Mouse (Mus musculus): ENCODE measurements around the gene Rab33a. TPM values are rescaled to one million over a fixed set of nuclear protein-coding genes. Genes with fewer than 3 reads are reported as not detected.

Rab33a gene
- 10 to 100 TPM; 26.6 to 31.8 TPM for total RNA-seq (2021)
- long read RNA-seq, experiment 1, transcript Rab33a-201 (2 exons, 1,158 nt): major isoform, 23 of 27 reads
- long read RNA-seq, experiment 1, partial matches to known transcripts: 0 of 27 reads
- long read RNA-seq, experiment 1, other reads (novel, unspliced or antisense): 4 of 27 reads
- long read RNA-seq, experiment 2, transcript Rab33a-201 (2 exons, 1,158 nt): major isoform, 25 of 27 reads
- long read RNA-seq, experiment 2, partial matches to known transcripts: 0 of 27 reads
- long read RNA-seq, experiment 2, other reads (novel, unspliced or antisense): 2 of 27 reads

- peak; percentile 43 to 57 for DNase-seq (ENCODE audit: low spot score in 2 of 2)
Measured at GRCm38 (mm10) chrX:48518808-48519548, at the start of gene Rab33a. Rab33a (plus strand) TSS chrX:48519285.

DNA sequence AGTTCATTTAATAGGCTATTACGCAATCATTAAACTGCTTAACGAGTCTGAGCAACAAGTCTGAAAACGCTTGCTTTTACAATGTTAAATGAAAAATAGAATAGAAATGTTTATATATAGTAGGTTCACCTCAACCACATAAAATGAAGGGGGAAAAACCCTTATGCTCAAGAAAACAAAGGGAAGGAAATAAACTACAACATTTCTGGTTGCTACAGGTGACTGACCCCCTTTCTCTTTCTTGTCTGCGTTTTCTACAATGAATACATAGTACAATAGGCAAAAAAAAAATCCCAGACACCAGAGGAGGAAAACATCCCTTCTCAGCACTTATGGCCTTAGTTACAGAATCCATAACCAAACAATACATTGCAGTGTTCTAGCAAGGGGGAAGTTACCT is 38.0 kb upstream of the Rab33a start:
- DNase-seq (ENCODE audit: low spot score in 2 of 2): no peak

DNA sequence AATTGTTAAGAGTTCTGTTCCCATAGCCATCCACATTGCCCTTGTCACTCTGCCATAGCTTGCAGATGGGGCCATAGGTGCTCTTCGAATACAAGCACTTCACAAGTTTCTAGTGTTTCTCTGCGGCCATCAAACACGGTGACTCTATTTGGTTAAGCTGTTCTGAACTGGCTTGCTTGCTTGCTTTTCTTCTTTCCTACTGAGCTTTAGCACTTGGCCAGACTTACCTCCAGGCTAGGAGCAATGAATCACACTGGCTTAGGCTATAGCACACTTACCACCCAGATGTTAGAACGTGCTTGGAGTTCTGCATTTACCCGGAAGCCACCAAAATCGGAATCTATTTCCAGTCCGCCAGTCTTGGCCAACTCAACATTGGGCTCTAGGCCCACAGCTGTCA is 37.4 kb upstream of the Rab33a start:
- DNase-seq (ENCODE audit: low spot score in 2 of 2): no peak

- no peak for DNase-seq (ENCODE audit: low spot score in 2 of 2)
Measured at GRCm38 (mm10) chrX:48493763-48494162, 25.3 kb upstream of the Rab33a start.

DNA sequence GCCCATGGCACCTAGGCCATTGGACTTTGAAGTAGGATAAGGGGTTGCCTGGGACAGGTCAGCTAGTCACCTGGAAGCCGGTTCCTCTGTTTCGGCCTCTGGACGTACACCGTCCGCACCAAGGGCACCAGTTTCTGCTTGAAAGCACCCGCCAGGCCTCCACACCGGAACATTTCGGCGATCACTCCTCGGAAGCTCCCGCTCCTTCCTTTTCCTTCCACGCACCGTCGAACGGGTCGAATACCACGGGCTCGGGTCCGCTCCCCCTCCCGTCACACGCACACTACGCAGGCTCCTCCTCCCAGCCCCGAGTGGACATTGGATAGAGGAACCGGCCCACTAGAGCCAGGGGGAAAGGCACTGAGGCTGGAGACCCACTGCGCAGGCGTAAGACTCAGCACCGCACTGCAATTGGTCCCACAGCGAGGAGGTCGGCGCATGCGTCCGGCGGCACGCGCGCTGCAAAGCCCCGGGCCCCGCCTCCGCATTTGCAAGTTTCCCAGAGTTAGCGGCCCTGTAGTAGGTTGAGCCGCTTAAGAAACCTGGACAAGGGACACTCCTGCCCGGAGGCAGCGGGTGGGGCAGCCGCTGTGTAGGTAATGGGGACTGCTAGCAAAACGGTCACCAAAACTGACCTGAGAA is 5.8 kb upstream of the Rab33a start, which contains the start of gene Aifm1:
Gene Aifm1 (minus strand): TSS at position 398 of the 642 bp plus-strand sequence.
- peak; percentile 83 to 89 for DNase-seq (ENCODE audit: low spot score in 2 of 2)

DNA sequence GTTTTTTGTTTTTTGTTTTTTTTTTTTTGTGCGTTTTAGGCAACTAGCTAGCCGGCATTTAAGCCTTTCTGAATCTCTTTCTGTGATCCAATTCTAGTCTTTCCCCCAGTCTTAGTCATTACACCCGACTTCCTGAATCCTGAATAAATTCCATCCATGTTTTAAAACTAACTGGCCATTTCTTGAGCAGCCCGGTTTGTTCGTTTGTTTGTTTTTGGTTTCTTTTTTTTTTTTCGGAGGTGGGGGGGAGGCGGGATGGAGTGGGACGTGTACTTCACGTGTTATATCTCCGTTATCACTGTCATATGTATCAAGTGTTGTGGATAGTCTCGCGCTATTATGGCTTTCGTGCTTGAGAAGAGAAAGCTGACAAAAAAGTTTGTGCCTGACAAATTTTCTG is 5.3 kb upstream of the Rab33a start:
- no peak for DNase-seq (ENCODE audit: low spot score in 2 of 2)

- peak; percentile 22 to 26 for DNase-seq (ENCODE audit: low spot score in 2 of 2)
Measured at GRCm38 (mm10) chrX:48518211-48518807, 776 bp upstream of the Rab33a start.

- DNase-seq (ENCODE audit: low spot score in 2 of 2): peak in 1 of 2 experiments; percentile 16
Measured at GRCm38 (mm10) chrX:48519549-48520085, 532 bp downstream of the Rab33a start.

GRCm38 (mm10) chrX:48521651-48522050 is 2.6 kb downstream of the Rab33a start:
- no peak for DNase-seq (ENCODE audit: low spot score in 2 of 2)

DNA sequence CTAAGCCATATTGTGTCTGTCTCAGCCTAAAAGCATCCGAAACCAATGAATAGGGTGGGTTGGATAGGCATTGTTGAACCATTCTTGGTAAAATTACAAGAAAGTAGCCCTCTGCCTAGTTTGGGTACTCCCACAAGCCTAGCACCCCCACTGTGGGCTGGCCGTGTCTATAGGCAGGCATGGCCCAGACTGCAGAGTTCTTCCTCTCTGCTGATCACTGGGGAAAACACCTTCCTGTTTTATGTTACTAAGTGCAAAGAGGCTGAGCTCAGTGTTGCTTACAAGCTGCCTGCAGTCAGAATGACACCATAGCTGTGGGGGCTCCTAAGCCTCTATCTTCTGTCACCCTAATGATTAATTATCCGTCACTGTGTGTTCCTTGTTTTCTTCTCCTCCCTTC is 4.4 kb downstream of the Rab33a start:
- no peak for DNase-seq (ENCODE audit: low spot score in 2 of 2)

GRCm38 (mm10) chrX:48525332-48525731 is 6.2 kb downstream of the Rab33a start:
- DNase-seq (ENCODE audit: low spot score in 2 of 2): no peak

GRCm38 (mm10) chrX:48525866-48526265 is 6.8 kb downstream of the Rab33a start:
- DNase-seq (ENCODE audit: low spot score in 2 of 2): peak; percentile 37 to 47

GRCm38 (mm10) chrX:48526435-48526834 is 7.3 kb downstream of the Rab33a start:
- no peak for DNase-seq (ENCODE audit: low spot score in 2 of 2)

DNA sequence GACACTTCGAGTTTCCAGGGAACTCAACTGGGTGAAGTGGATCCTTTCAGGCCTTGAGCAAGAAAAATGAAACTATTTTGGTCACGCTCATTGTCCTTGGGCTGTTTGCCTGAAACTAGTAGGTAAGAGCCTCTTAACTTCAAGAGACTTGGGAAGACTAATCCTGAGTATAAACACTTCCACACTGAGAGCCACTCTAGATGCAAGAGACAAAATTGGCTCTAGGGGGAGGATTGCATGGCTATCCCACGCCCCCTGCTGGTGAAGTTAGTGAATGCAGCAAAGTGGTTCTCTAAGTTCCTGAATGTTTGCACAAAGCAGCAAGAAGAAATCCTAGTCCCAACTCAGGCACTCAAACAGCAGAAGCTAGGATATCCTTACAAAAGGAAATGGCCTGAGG is 13.1 kb downstream of the Rab33a start:
- peak; percentile 78 to 79 for DNase-seq (ENCODE audit: low spot score in 2 of 2)

Other genes with a start within 250 kb of the Rab33a start
- gene Bcorl1, start 177.9 kb upstream of the Rab33a start, total RNA-seq (2021): 10 to 100 TPM; 18.4 to 22.1 TPM
- 1 to 10 TPM; 1.0 to 1.1 TPM for gene Elf4, start 56.2 kb upstream of the Rab33a start, total RNA-seq (2021)
- gene Aifm1, start 5.7 kb upstream of the Rab33a start, total RNA-seq (2021): 10 to 100 TPM; 23.1 to 28.4 TPM
- 10 to 100 TPM; 17.0 to 18.7 TPM for gene Zfp280c, start 75.2 kb downstream of the Rab33a start, total RNA-seq (2021)
- 10 to 100 TPM; 67.9 to 69.8 TPM for gene Slc25a14, start 104.1 kb downstream of the Rab33a start, total RNA-seq (2021)
- not detected for gene Gpr119, start 155.2 kb downstream of the Rab33a start, total RNA-seq (2021)
- 1 to 10 TPM; 4.5 to 4.7 TPM for gene Rbmx2, start 175.7 kb downstream of the Rab33a start, total RNA-seq (2021)

Measured in left cerebral cortex, adult 18-20 months (tissue).